Mouse (Mus musculus) ES-Bruce4 (cell line): ENCODE results near the gene Pum1.

Source experiments
- CTCF ChIP-seq: IDR thresholded peaks from one replicate; pipeline ENCODE4 v1.8.1; 2011; ENCODE audit warnings: low read depth, low read length
- EP300 ChIP-seq: IDR thresholded peaks from 2 replicates; pipeline ENCODE4 v1.6.1; 2011; ENCODE audit warnings: low read depth, low read length; ENCODE audit not compliant: insufficient read depth
- POLR2A ChIP-seq: IDR thresholded peaks from one replicate; pipeline ENCODE4 v1.8.1; 2011; ENCODE audit warnings: low read length; ENCODE audit not compliant: insufficient read depth

DNA sequence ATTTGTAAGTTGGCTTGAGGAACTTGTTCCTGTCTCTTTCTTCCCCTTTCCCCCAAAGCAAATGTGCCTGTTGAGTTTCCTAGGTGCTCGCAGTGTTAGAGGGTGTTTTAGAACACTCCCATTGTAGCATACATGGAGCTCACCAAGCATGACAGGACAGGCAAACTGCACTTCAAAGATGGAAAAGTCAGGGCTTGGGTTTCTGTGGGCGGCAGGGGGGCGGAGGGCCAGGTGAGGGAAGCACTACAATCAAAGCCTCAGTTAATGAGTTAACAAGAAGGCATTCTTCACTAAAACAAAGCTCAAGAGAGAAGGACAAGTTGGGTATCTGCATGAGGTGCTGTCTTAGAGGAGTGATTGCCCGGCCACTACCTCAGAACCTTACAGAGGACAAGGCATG lies 56.2 kb downstream of the Pum1 start:
- TF ChIP-seq CTCF: no peak
- TF ChIP-seq POLR2A: no peak
- TF ChIP-seq EP300: no peak
